Mouse (Mus musculus) heart, embryonic 14.5 days (tissue): ENCODE measurements around the gene Nav1. TPM values are rescaled to one million over a fixed set of nuclear protein-coding genes. Genes with fewer than 3 reads are reported as not detected.

ENCODE experiments used
- ATAC-seq: fragments of 200-750 bp; cut with Nextera tagmentation; 2 replicates; pipeline ENCODE4 v1.8.0; 2017; ENCODE audit warnings: low read depth, moderate TSS enrichment; ENCODE audit not compliant: insufficient number of reproducible peaks, insufficient read depth, low FRiP score
- H3K27ac ChIP-seq, 2 experiments: fragments of 200-500 bp in 1 of 2; fragments of 300-500 bp in 1 of 2; sonication (generic) in 1 of 2; replicated peaks in 1 of 2; 2 replicates each; pipeline ENCODE4 v1.5.1; 2012 to 2014; ENCODE audit warnings: low read depth in 2 of 2, low read length in 2 of 2, control low read depth in 1 of 2, mild to moderate bottlenecking in 1 of 2, mixed read lengths in 1 of 2; ENCODE audit not compliant: control insufficient read depth in 1 of 2, insufficient read depth in 1 of 2
- H3K27me3 ChIP-seq: fragments of 300-500 bp; sonication (generic); 2 replicates; pipeline ENCODE4 v1.6.1; 2014; ENCODE audit warnings: mild to moderate bottlenecking, low read length, control low read depth; ENCODE audit not compliant: control insufficient read depth, insufficient read depth
- H3K36me3 ChIP-seq: fragments of 300-500 bp; sonication (generic); 2 replicates; pipeline ENCODE4 v1.6.1; 2014; ENCODE audit warnings: mild to moderate bottlenecking, control low read depth, low read length, mixed read lengths; ENCODE audit not compliant: control insufficient read depth, insufficient read depth
- H3K4me1 ChIP-seq, 2 experiments: fragments of 200-500 bp in 1 of 2; fragments of 300-500 bp in 1 of 2; sonication (generic) in 1 of 2; 2 replicates each; pipeline ENCODE4 v1.6.1; 2012 to 2014; ENCODE audit warnings: low read length in 2 of 2, control low read depth in 1 of 2, mixed read lengths in 1 of 2; ENCODE audit not compliant: control insufficient read depth in 2 of 2, insufficient read depth in 2 of 2
- H3K4me2 ChIP-seq: fragments of 300-500 bp; sonication (generic); 2 replicates; pipeline ENCODE4 v1.6.1; 2014; ENCODE audit warnings: mild to moderate bottlenecking, low read length
- H3K4me3 ChIP-seq, 2 experiments: fragments of 200-500 bp in 1 of 2; fragments of 300-500 bp in 1 of 2; sonication (generic) in 1 of 2; 2 replicates each; pipeline ENCODE4 v1.5.1; 2012 to 2014; ENCODE audit warnings: low read length in 2 of 2, mild to moderate bottlenecking in 2 of 2, control low read depth in 1 of 2, low read depth in 1 of 2, moderate library complexity in 1 of 2; ENCODE audit not compliant: control insufficient read depth in 1 of 2, insufficient read depth in 1 of 2
- H3K9ac ChIP-seq: fragments of 300-500 bp; sonication (generic); 2 replicates; pipeline ENCODE4 v1.6.1; 2014; ENCODE audit warnings: mild to moderate bottlenecking, low read length
- H3K9me3 ChIP-seq: fragments of 300-500 bp; sonication (generic); 2 replicates; pipeline ENCODE4 v1.6.1; 2016; ENCODE audit warnings: low read length, control low read depth; ENCODE audit not compliant: control insufficient read depth
- WGBS: fragments of 180-500 bp; shearing (Covaris S2); extraction: QIAGEN DNeasy Blood & Tissue Kit; methylation state at CpG from one replicate; pipeline ENCODE4 v1.1.7; 2014; 5-methylcytosine and 5-hydroxymethylcytosine counted together
- polyA plus RNA-seq: library from polyadenylated mRNA; unstranded; fragments of >200 nt; fragmentation: Nextera tagmentation; extraction: Ambion mirVana; gene quantifications from 2 replicates; pipeline ENCODE4 v1.2.1, GENCODE M21; 2014

The Nav1 gene
- polyA plus RNA-seq, 1 experiment from 2014 or later, result 28.0 TPM

DNA sequence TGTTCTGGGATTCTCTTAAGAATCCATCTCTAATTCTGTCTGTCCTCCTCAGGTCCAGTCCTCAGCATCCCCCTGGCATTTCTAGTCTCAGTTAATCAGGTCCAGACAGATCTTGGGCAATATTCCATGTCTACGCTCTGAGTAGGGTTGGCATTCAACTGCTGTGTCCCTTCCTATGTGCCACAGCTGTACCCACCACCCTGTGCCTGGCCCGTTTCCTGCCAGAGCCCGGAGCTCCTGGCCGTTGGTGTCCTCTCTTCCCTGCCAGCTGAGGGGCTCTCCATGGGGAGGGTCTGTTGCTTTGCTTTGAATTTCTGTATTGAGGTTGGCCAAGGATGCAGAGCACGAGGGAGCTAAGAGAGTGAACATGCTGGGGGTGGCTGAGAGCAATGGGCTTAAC, 41.3 kb downstream of the Nav1 start:
- Histone ChIP-seq H3K9ac (no peak overlapping the region), H3K27me3 (no peaks in the 10 kb centered on the region), H3K4me3 (no peak overlapping the region), H3K27ac (no peak overlapping the region), H3K4me1 (peaks cover 8 to 24% of the 10 kb centered on the region in 2 experiments; a peak in 3 of 4 replicates), H3K9me3 (no peaks in the 10 kb centered on the region), H3K36me3 (0 out of 2 replicates have a peak, but pooled peaks cover 6% of the 10 kb centered on the region), H3K4me2 (no peak overlapping the region)
- no peak for ATAC-seq
- 80% methylated on average over 5 of the region's 5 CpGs for WGBS

DNA sequence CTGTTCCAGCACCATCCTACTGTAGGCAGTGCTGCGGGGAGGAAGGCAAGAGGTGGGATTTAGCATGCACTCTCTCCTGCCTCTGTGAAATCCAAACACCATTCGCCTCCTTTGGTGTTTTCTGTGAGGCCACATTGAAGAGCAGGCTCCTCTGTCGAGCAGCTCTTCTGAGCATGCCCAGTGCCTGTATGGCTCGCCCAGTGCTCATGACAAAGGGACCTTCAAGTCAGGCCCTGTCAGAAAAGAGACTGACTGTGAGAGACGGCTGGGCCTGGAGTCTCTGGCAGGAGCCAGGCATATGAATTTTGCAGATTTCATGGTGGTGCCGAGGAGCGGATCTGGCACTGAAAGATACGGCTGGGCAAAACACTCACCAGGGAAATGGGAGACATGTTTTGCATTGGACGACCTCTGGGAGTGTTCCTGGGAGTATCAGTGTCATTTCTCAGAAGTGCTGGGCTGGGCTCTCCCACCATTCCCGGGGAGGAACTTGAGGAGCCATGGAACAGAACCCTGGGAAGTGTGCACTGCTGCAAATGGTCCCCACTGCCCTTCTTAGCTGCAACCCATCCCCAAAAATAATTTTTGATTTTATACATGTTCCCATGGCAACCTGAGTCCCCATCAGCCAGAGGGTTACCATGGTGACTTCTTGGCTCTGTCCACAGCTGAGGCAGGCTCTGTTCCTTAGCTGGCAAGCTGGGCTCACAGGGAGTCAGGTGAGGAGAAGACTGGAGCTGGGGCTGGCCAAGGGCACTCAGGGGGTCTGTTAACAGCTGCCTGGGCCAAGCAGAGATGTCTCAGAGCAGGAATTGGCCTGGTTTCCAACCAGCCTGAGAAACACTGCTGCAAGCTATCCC, 42.2 kb downstream of the Nav1 start:
- Histone ChIP-seq H3K9ac (no peak overlapping the region), H3K27me3 (no peaks in the 10 kb centered on the region), H3K36me3 (0 out of 2 replicates have a peak, but pooled peaks cover 6% of the 10 kb centered on the region), H3K4me3 (no peak overlapping the region), H3K27ac (no peak overlapping the region), H3K4me1 (peaks cover 8 to 24% of the 10 kb centered on the region in 2 experiments; a peak in 3 of 4 replicates), H3K9me3 (no peaks in the 10 kb centered on the region), H3K4me2 (no peak overlapping the region)
- no peak for ATAC-seq
- 54% methylated on average over 10 of the region's 10 CpGs for WGBS

DNA sequence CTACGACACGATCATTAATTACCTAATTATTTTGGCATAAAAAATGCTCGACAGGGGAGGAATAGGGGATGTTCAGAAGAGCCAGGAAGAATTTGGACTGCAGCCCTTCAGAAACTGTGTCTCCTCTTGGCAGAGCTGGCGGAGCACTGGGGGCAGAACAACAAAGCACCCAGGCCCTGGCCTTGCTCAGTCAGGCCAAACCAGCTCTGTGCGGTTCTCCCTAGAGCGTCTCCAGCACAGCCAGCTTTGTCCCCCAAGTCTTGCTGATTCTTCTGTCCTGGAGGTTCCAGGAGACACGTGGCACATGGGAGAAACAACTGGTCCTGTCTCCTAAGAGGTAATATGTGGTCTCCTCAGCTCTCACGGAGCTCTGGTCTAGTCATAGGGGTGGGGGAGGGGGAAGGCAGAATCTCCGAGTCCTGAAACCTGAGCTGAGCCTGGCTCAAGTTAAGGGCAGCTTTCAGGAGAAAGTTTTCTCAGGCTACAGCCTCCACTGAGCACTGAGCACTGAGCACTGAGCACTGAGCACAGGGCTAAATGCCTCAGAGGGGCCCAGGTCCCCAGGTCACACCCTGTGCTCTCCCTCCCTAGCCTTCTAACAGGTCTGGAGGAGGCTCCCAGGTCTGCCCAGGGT, 43.2 kb downstream of the Nav1 start:
- ATAC-seq, result no peak
- Histone ChIP-seq H3K4me2 (no peak overlapping the region), H3K36me3 (0 out of 2 replicates have a peak, but pooled peaks cover 6% of the 10 kb centered on the region), H3K27me3 (no peaks in the 10 kb centered on the region), H3K9me3 (no peaks in the 10 kb centered on the region), H3K4me1 (peaks cover 8 to 24% of the 10 kb centered on the region in 2 experiments; a peak in 3 of 4 replicates), H3K4me3 (no peak overlapping the region), H3K9ac (no peak overlapping the region), H3K27ac (no peak overlapping the region; a peak in 1 of 4 replicates)
- WGBS, result 52% methylated on average over 9 of the region's 9 CpGs

DNA sequence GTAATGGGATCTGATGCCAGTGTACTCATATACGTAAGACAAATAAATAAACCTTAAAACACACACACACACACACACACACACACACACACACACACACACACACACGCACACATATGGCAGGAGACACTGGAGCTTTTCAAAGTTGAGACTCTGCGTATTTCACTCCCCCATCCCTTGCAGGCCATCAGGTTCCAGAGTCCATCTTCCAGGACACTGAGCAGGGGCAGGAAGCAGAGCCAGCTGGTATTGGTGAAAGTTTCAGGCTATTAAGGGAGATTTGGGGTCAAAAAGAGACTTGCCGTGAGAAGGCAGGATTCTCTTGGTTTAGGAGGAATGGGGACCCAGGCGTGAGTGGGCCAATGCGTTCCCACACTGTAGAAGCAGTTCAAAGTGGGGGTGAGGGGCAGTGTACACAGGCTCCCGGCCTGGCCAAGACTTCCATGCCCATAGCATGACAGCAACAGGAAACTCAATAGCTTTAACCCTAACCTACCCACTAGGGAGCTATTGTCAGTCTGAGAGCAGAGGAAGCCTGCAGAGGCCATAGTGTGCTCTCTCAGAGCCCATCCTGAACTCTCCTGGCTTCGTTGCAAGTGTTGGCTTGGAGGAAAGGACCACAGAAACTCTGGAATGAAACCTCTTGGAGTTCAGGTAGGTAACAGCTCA, 44.0 kb downstream of the Nav1 start:
- H3K27ac ChIP-seq, result no peak overlapping the region
- H3K36me3 ChIP-seq, result 0 out of 2 replicates have a peak, but pooled peaks cover 6% of the 10 kb centered on the region
- 69% methylated on average over 8 of the region's 8 CpGs for WGBS
- H3K9ac ChIP-seq, result no peak overlapping the region
- no peak for ATAC-seq
- no peak overlapping the region for H3K4me3 ChIP-seq
- H3K27me3 ChIP-seq, result no peaks in the 10 kb centered on the region
- H3K4me2 ChIP-seq, result no peak overlapping the region
- H3K9me3 ChIP-seq, result no peaks in the 10 kb centered on the region
- H3K4me1 ChIP-seq, result peaks cover 9 to 28% of the 10 kb centered on the region in 2 experiments

DNA sequence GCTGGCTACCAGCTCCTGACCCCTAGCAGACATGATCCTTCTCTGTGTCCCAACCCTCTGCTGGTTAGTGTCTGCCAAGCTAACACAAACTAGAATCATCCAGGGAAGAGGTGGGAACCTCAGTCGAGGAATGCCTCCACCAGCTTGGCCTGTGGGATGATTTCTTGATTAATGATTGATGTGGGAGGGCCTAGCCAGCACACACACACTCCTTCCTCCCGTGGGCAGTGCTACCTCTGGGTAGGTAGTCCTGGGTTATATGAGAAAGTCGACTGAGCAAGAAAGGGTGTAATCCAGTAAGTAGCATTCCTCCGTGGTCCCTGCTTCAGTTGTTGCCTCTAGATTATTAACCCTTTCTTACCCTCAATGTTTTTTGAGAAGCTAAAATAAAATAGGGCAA, 45.0 kb downstream of the Nav1 start:
- Histone ChIP-seq H3K36me3 (0 out of 2 replicates have a peak, but pooled peaks cover 3% of the 10 kb centered on the region), H3K9ac (no peak overlapping the region), H3K4me2 (no peak overlapping the region), H3K4me3 (no peak overlapping the region), H3K9me3 (no peaks in the 10 kb centered on the region), H3K4me1 (peaks cover 11 to 34% of the 10 kb centered on the region in 2 experiments), H3K27me3 (no peaks in the 10 kb centered on the region), H3K27ac (no peak overlapping the region)
- ATAC-seq, result no peak
- WGBS, result 19% methylated on average over 4 of the region's 4 CpGs

DNA sequence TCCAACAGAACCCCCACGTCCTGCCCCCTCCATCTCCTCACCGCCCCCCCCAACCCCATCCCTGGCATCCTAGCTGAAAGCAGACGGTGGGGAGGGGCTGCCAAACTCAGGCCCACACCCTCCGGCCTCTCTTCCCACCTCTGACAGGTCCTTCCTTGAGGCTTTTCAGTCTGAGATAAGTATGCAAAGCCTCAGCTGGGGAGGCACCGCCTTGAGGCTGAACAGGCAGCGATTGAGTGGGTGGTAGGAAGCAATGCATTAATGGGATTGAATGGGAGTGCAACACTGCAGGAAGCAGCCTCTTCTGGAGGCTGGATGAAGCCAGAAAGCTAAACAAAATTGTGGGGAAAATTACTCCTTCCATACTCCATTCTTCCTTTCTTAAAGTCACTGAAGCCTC, 45.8 kb downstream of the Nav1 start:
- H3K36me3 ChIP-seq, result 0 out of 2 replicates have a peak, but pooled peaks cover 3% of the 10 kb centered on the region
- no peak overlapping the region for H3K27ac ChIP-seq
- ATAC-seq, result no peak
- no peaks in the 10 kb centered on the region for H3K27me3 ChIP-seq
- no peak overlapping the region for H3K4me2 ChIP-seq
- H3K9ac ChIP-seq, result no peak overlapping the region
- no peaks in the 10 kb centered on the region for H3K9me3 ChIP-seq
- peaks cover 11 to 34% of the 10 kb centered on the region in 2 experiments for H3K4me1 ChIP-seq
- H3K4me3 ChIP-seq, result no peak overlapping the region
- 20% methylated on average over 6 of the region's 6 CpGs for WGBS

DNA sequence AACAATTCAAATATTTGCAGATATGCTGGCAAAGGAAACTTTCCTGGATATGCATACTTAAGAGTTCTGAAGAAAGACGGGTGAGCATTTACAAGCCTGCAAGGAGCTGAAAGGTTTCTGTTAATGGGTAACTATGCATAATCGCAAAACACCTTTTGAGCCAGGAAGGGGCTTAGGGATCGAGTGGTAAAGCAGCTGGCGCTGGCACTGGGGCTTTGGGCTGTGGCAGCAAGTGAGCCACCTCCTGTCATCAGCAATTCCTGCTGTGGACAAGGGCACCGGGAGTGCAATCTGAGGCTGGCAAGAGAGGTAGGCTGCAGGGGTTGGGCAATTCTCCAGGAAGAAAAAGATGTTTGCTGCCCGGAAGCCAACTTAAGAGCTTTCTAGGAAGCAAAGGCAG, 49.1 kb downstream of the Nav1 start:
- no peak overlapping the region for H3K27ac ChIP-seq
- no peaks in the 10 kb centered on the region for H3K9me3 ChIP-seq
- ATAC-seq, result no peak
- WGBS, result 27% methylated on average over 6 of the region's 6 CpGs
- H3K4me3 ChIP-seq, result no peak overlapping the region
- peaks cover 16 to 27% of the 10 kb centered on the region in 2 experiments for H3K4me1 ChIP-seq
- H3K4me2 ChIP-seq, result no peak overlapping the region
- H3K9ac ChIP-seq, result no peak overlapping the region
- 0 out of 2 replicates have a peak, but pooled peaks cover 3% of the 10 kb centered on the region for H3K36me3 ChIP-seq
- H3K27me3 ChIP-seq, result no peaks in the 10 kb centered on the region
